Comparison of ENCODE assay signal across 12 mouse cellular contexts in genomic region chr14:31464176-31464575, GRCm38 (mm10). TPM values are rescaled to one million over a fixed set of nuclear protein-coding genes. Genes with fewer than 3 reads are reported as not detected.
DNase-seq lines count a peak whose midpoint lies in the region; ATAC-seq and TF ChIP-seq lines count a peak whose summit lies in the region.
"Had no signal": no experiment of that assay in that cellular context is flagged by ENCODE, and none has a peak within 500 bp of the region (broad histone marks: within the 10 kb centered on the region; RNA-seq: fewer than 3 reads in every experiment).

No protein-coding gene starts in this region.

- no peaks in the 10 kb centered on the region for H3K4me1 ChIP-seq in forebrain, embryonic 14.5 days (ENCODE audit: control insufficient read depth, insufficient read depth, low read length)
- no peaks in the 10 kb centered on the region for H3K4me1 ChIP-seq in forebrain, embryonic 11.5 days (replicated peaks; ENCODE audit: control insufficient read depth, insufficient read depth, low read length)
- H3K4me1 ChIP-seq in liver, embryonic 14.5 days (replicated peaks; ENCODE audit: control insufficient read depth in 2 of 2, insufficient read depth in 2 of 2, low read length in 1 of 2): no peaks in the 10 kb centered on the region
- H3K4me1 ChIP-seq in liver, embryonic 11.5 days (replicated peaks; ENCODE audit: control insufficient read depth, insufficient read depth, low read length): no peaks in the 10 kb centered on the region
- H3K4me1 ChIP-seq: forebrain, embryonic 13.5 days; midbrain, embryonic 13.5 days had no signal

- no peak overlapping the region for H3K9ac ChIP-seq in forebrain, embryonic 14.5 days (ENCODE audit: low read length)
- no peak overlapping the region for H3K9ac ChIP-seq in forebrain, embryonic 11.5 days (ENCODE audit: low read length)
- no peak overlapping the region for H3K9ac ChIP-seq in liver, embryonic 14.5 days (replicated peaks)
- H3K9ac ChIP-seq in liver, embryonic 11.5 days (ENCODE audit: low read depth, low read length): no peak overlapping the region
- H3K9ac ChIP-seq: forebrain, embryonic 13.5 days; limb, embryonic 12.5 days; midbrain, embryonic 13.5 days had no signal

- WGBS in forebrain, embryonic 14.5 days: 57% methylated on average over 8 of the region's 8 CpGs
- WGBS in forebrain, embryonic 11.5 days: 60% methylated on average over 8 of the region's 8 CpGs
- WGBS in liver, embryonic 14.5 days (ENCODE audit: insufficient replicate concordance): 61% methylated on average over 8 of the region's 8 CpGs
- 63% methylated on average over 8 of the region's 8 CpGs for WGBS in liver, embryonic 11.5 days

- no peaks in the 10 kb centered on the region for H3K27me3 ChIP-seq in forebrain, embryonic 14.5 days (replicated peaks; ENCODE audit: control insufficient read depth, insufficient read depth, low read length)
- no peaks in the 10 kb centered on the region for H3K27me3 ChIP-seq in forebrain, embryonic 11.5 days (ENCODE audit: control insufficient read depth, insufficient read depth, low read length)
- no peaks in the 10 kb centered on the region for H3K27me3 ChIP-seq in liver, embryonic 14.5 days (ENCODE audit: control insufficient read depth, insufficient read depth, low read length)
- H3K27me3 ChIP-seq in liver, embryonic 11.5 days (replicated peaks; ENCODE audit: control insufficient read depth, insufficient read depth, low read length): no peaks in the 10 kb centered on the region
- H3K27me3 ChIP-seq: forebrain, embryonic 13.5 days; limb, embryonic 12.5 days; midbrain, embryonic 13.5 days had no signal

- H3K4me3 ChIP-seq in forebrain, embryonic 14.5 days (ENCODE audit: low read depth, low read length): no peak overlapping the region
- no peak overlapping the region for H3K4me3 ChIP-seq in forebrain, embryonic 11.5 days (ENCODE audit: low read depth, low read length)
- no peak overlapping the region for H3K4me3 ChIP-seq in liver, embryonic 14.5 days (ENCODE audit: insufficient read depth in 1 of 2, low read depth in 2 of 2, low read length in 2 of 2)
- H3K4me3 ChIP-seq in liver, embryonic 11.5 days (ENCODE audit: low read depth, low read length): no peak overlapping the region
- H3K4me3 ChIP-seq: forebrain, embryonic 13.5 days; limb, embryonic 12.5 days; midbrain, embryonic 13.5 days had no signal

- H3K27ac ChIP-seq in forebrain, embryonic 14.5 days (ENCODE audit: low read depth, low read length): no peak overlapping the region
- no peak overlapping the region for H3K27ac ChIP-seq in forebrain, embryonic 11.5 days (ENCODE audit: low read depth, low read length)
- H3K27ac ChIP-seq in liver, embryonic 14.5 days: no peak overlapping the region
- H3K27ac ChIP-seq in liver, embryonic 11.5 days (ENCODE audit: low read depth, low read length): no peak overlapping the region
- H3K27ac ChIP-seq: forebrain, embryonic 13.5 days; limb, embryonic 12.5 days; midbrain, embryonic 13.5 days had no signal

- no peaks in the 10 kb centered on the region for H3K36me3 ChIP-seq in forebrain, embryonic 14.5 days (ENCODE audit: control insufficient read depth, insufficient read depth, low read length)
- H3K36me3 ChIP-seq in forebrain, embryonic 11.5 days (ENCODE audit: control insufficient read depth, insufficient read depth, low read length): no peaks in the 10 kb centered on the region
- H3K36me3 ChIP-seq in liver, embryonic 14.5 days (replicated peaks; ENCODE audit: control insufficient read depth, insufficient read depth, low read depth): no peaks in the 10 kb centered on the region
- no peaks in the 10 kb centered on the region for H3K36me3 ChIP-seq in liver, embryonic 11.5 days (ENCODE audit: control insufficient read depth, insufficient read depth, low read length)
- H3K36me3 ChIP-seq: G1E; limb, embryonic 12.5 days; midbrain, embryonic 13.5 days had no signal

- TF ChIP-seq CTCF in liver, embryonic 14.5 days (IDR thresholded peaks at IDR 0.05; ENCODE audit: low read depth): peak; percentile 34

- DNase-seq in forebrain, embryonic 14.5 days (ENCODE audit: low spot score): peak; percentile 19
- DNase-seq in forebrain, embryonic 11.5 days (ENCODE audit: low spot score): no peak
- no peak for DNase-seq in liver, embryonic 14.5 days (ENCODE audit: low read depth in 3 of 3, low spot score in 3 of 3)
- DNase-seq in liver, embryonic 11.5 days (ENCODE audit: low spot score): no peak
- DNase-seq in NIH3T3 (ENCODE audit: low read depth): peak; percentile 56
- peak; percentile 38 for DNase-seq in kidney, postnatal 14 days
- no peak for DNase-seq in frontal cortex, postnatal 10 days (ENCODE audit: low spot score in 2 of 2)

- no peak for ATAC-seq in forebrain, embryonic 14.5 days
- ATAC-seq in forebrain, embryonic 11.5 days (replicated peaks; ENCODE audit: low FRiP score): no peak
- no peak for ATAC-seq in liver, embryonic 14.5 days (ENCODE audit: insufficient read depth)
- ATAC-seq in liver, embryonic 11.5 days (replicated peaks; ENCODE audit: low FRiP score): no peak
- ATAC-seq in monocyte, adult 5-6 weeks (replicated peaks; ENCODE audit: insufficient number of reproducible peaks, low FRiP score, low TSS enrichment, poor library complexity, severe bottlenecking): no peak
- ATAC-seq: forebrain, embryonic 13.5 days; midbrain, embryonic 13.5 days had no signal

- no peak overlapping the region for H3K4me2 ChIP-seq in forebrain, embryonic 14.5 days (ENCODE audit: low read length)
- H3K4me2 ChIP-seq in forebrain, embryonic 11.5 days (ENCODE audit: low read depth, low read length, severe bottlenecking): no peak overlapping the region
- H3K4me2 ChIP-seq in liver, embryonic 14.5 days (ENCODE audit: low read depth): no peak overlapping the region
- no peak overlapping the region for H3K4me2 ChIP-seq in liver, embryonic 11.5 days
- H3K4me2 ChIP-seq: forebrain, embryonic 13.5 days; limb, embryonic 12.5 days; midbrain, embryonic 13.5 days had no signal

- TF ChIP-seq EP300 in liver, embryonic 14.5 days (IDR thresholded peaks at IDR 0.05; ENCODE audit: low read depth): no peak

- no peaks in the 10 kb centered on the region for H3K9me3 ChIP-seq in forebrain, embryonic 14.5 days (replicated peaks; ENCODE audit: control insufficient read depth, low read length)
- no peaks in the 10 kb centered on the region for H3K9me3 ChIP-seq in forebrain, embryonic 11.5 days (ENCODE audit: control insufficient read depth, low read length)
- no peaks in the 10 kb centered on the region for H3K9me3 ChIP-seq in liver, embryonic 14.5 days (ENCODE audit: control insufficient read depth, low read length)
- H3K9me3 ChIP-seq in liver, embryonic 11.5 days (ENCODE audit: control insufficient read depth, low read length): no peaks in the 10 kb centered on the region
- H3K9me3 ChIP-seq: forebrain, embryonic 13.5 days; G1E; limb, embryonic 12.5 days; midbrain, embryonic 13.5 days had no signal

RNA-seq across cellular contexts. Expression of gene Sh3bp5, which starts 28.3 kb away (rescaled TPM):
- polyA plus RNA-seq in forebrain, embryonic 14.5 days (2014; fragmentation: Nextera tagmentation; extraction: Ambion mirVana): 33.9 and 44.8 TPM in 2 replicates
- polyA plus RNA-seq in forebrain, embryonic 11.5 days (2014; fragmentation: Nextera tagmentation; extraction: Ambion mirVana): 15.8 and 17.4 TPM in 2 replicates
- 9.8 and 14.7 TPM in 2 replicates for polyA plus RNA-seq in liver, embryonic 14.5 days (2012; rRNA removed)
- polyA plus RNA-seq in liver, embryonic 14.5 days (2014; fragmentation: Nextera tagmentation; extraction: Ambion mirVana): 6.4 and 6.9 TPM in 2 replicates
- polyA plus RNA-seq in liver, embryonic 11.5 days (2014; fragmentation: Nextera tagmentation; extraction: Ambion mirVana): 15.0 and 17.3 TPM in 2 replicates
- 37.1 to 51.1 TPM (median 40.7 TPM) in 3 replicates for total RNA-seq in monocyte, adult 5-6 weeks (2017)

RNA-seq across cellular contexts. Expression of gene Eaf1, which starts 30.0 kb away (rescaled TPM):
- 9.7 and 10.1 TPM in 2 replicates for polyA plus RNA-seq in forebrain, embryonic 14.5 days (2014; fragmentation: Nextera tagmentation; extraction: Ambion mirVana)
- 24.7 and 25.7 TPM in 2 replicates for polyA plus RNA-seq in forebrain, embryonic 11.5 days (2014; fragmentation: Nextera tagmentation; extraction: Ambion mirVana)
- 23.0 and 30.3 TPM in 2 replicates for polyA plus RNA-seq in liver, embryonic 14.5 days (2012; rRNA removed)
- polyA plus RNA-seq in liver, embryonic 14.5 days (2014; fragmentation: Nextera tagmentation; extraction: Ambion mirVana): 20.9 and 23.1 TPM in 2 replicates
- polyA plus RNA-seq in liver, embryonic 11.5 days (2014; fragmentation: Nextera tagmentation; extraction: Ambion mirVana): 39.1 and 44.5 TPM in 2 replicates
- 29.3 to 40.9 TPM (median 37.0 TPM) in 3 replicates for total RNA-seq in monocyte, adult 5-6 weeks (2017)

RNA-seq across cellular contexts. Expression of gene Mettl6, which starts 30.7 kb away (rescaled TPM):
- polyA plus RNA-seq in forebrain, embryonic 14.5 days (2014; fragmentation: Nextera tagmentation; extraction: Ambion mirVana): 57.6 and 59.0 TPM in 2 replicates
- 85.0 and 89.8 TPM in 2 replicates for polyA plus RNA-seq in forebrain, embryonic 11.5 days (2014; fragmentation: Nextera tagmentation; extraction: Ambion mirVana)
- 5.4 and 9.6 TPM in 2 replicates for polyA plus RNA-seq in liver, embryonic 14.5 days (2012; rRNA removed)
- polyA plus RNA-seq in liver, embryonic 14.5 days (2014; fragmentation: Nextera tagmentation; extraction: Ambion mirVana): 28.9 and 30.5 TPM in 2 replicates
- 60.9 and 68.9 TPM in 2 replicates for polyA plus RNA-seq in liver, embryonic 11.5 days (2014; fragmentation: Nextera tagmentation; extraction: Ambion mirVana)
- 46.2 to 75.1 TPM (median 57.2 TPM) in 3 replicates for total RNA-seq in monocyte, adult 5-6 weeks (2017)

Comparison
In these comparisons a context has a peak if more than half of its experiments do, and no peak if none do; other contexts are left out.
1. DNase-seq: peak in forebrain, embryonic 14.5 days (single experiment), NIH3T3 (single experiment) and kidney, postnatal 14 days (single experiment); none in forebrain, embryonic 11.5 days (single experiment), liver, embryonic 14.5 days (0 of 3), liver, embryonic 11.5 days (single experiment) and frontal cortex, postnatal 10 days (0 of 2).